Mouse (Mus musculus): ENCODE data around the gene Tanc2. TPM values are rescaled to one million over a fixed set of nuclear protein-coding genes. Genes with fewer than 3 reads are reported as not detected.

The Tanc2 gene
- total and polyA plus RNA-seq, 2 experiments from 2014 or later, result 37.3 to 136 TPM

- no peaks in the 10 kb centered on the region for H3K4me1 ChIP-seq (ENCODE audit: insufficient read depth, low read length)
- WGBS, result 69% methylated on average over 4 of the region's 4 CpGs
- no peak for TF ChIP-seq CTCF (IDR thresholded peaks at IDR 0.05)
- ATAC-seq (ENCODE audit: low FRiP score) (no peak), DNase-seq (ENCODE audit: low spot score) (no peak)
- no peak overlapping the region for H3K4me3 ChIP-seq (ENCODE audit: low read depth, low read length)
- H3K4me2 ChIP-seq (ENCODE audit: low read depth, low read length, poor library complexity, severe bottlenecking), result no peak overlapping the region
- H3K9me3 ChIP-seq (ENCODE audit: low read length), result no peaks in the 10 kb centered on the region
- no peaks in the 10 kb centered on the region for H3K36me3 ChIP-seq (ENCODE audit: insufficient read depth, low read length)
- no peak overlapping the region for H3K9ac ChIP-seq (replicated peaks; ENCODE audit: low read length, poor library complexity, severe bottlenecking)
- H3K27me3 ChIP-seq (ENCODE audit: insufficient read depth, low read length), result no peaks in the 10 kb centered on the region
- no peak overlapping the region for H3K27ac ChIP-seq (ENCODE audit: low read depth, low read length)
These were observed 65.5 kb downstream of the Tanc2 start for GRCm38 (mm10) chr11:105655335-105655734.

GRCm38 (mm10) chr11:105667879-105668278 lies 78.1 kb downstream of the Tanc2 start:
- no peaks in the 10 kb centered on the region for H3K4me1 ChIP-seq (ENCODE audit: insufficient read depth, low read length)
- no peaks in the 10 kb centered on the region for H3K27me3 ChIP-seq (ENCODE audit: insufficient read depth, low read length)
- no peak for TF ChIP-seq CTCF (IDR thresholded peaks at IDR 0.05)

GRCm38 (mm10) chr11:105678996-105679395 lies 89.2 kb downstream of the Tanc2 start:
- Histone ChIP-seq H3K4me2 (ENCODE audit: low read depth, low read length, poor library complexity, severe bottlenecking) (no peak overlapping the region), H3K27me3 (ENCODE audit: insufficient read depth, low read length) (no peaks in the 10 kb centered on the region), H3K4me1 (ENCODE audit: insufficient read depth, low read length) (no peaks in the 10 kb centered on the region), H3K4me3 (ENCODE audit: low read depth, low read length) (no peak overlapping the region), H3K9me3 (ENCODE audit: low read length) (no peaks in the 10 kb centered on the region), H3K36me3 (ENCODE audit: insufficient read depth, low read length) (no peaks in the 10 kb centered on the region), H3K27ac (ENCODE audit: low read depth, low read length) (no peak overlapping the region), H3K9ac (replicated peaks; ENCODE audit: low read length, poor library complexity, severe bottlenecking) (no peak overlapping the region)
- WGBS, result 77% methylated on average over 1 of the region's 1 CpGs
- DNase-seq (ENCODE audit: low spot score) (no peak), ATAC-seq (ENCODE audit: low FRiP score) (no peak)
- TF ChIP-seq CTCF (IDR thresholded peaks at IDR 0.05), result no peak

More at GRCm38 (mm10) chr11:105667879-105668278, 78.1 kb downstream of the Tanc2 start:
- DNase-seq (ENCODE audit: low spot score), result no peak
- Histone ChIP-seq H3K36me3 (ENCODE audit: insufficient read depth, low read length) (no peaks in the 10 kb centered on the region), H3K9ac (replicated peaks; ENCODE audit: low read length, poor library complexity, severe bottlenecking) (no peak overlapping the region), H3K27ac (ENCODE audit: low read depth, low read length) (no peak overlapping the region), H3K4me3 (ENCODE audit: low read depth, low read length) (no peak overlapping the region), H3K9me3 (ENCODE audit: low read length) (no peaks in the 10 kb centered on the region), H3K4me2 (ENCODE audit: low read depth, low read length, poor library complexity, severe bottlenecking) (no peak overlapping the region)
- no peak for ATAC-seq (ENCODE audit: low FRiP score)
- WGBS, result 96% methylated on average over 1 of the region's 1 CpGs

GRCm38 (mm10) chr11:105684747-105685146 lies 95.0 kb downstream of the Tanc2 start:
- no peak for DNase-seq (ENCODE audit: low spot score)
- H3K9ac ChIP-seq (replicated peaks; ENCODE audit: low read length, poor library complexity, severe bottlenecking), result no peak overlapping the region

GRCm38 (mm10) chr11:105700528-105700927 lies 110.7 kb downstream of the Tanc2 start:
- H3K9ac ChIP-seq (replicated peaks; ENCODE audit: low read length, poor library complexity, severe bottlenecking), result no peak overlapping the region
- no peak overlapping the region for H3K27ac ChIP-seq (ENCODE audit: low read depth, low read length)
- H3K4me2 ChIP-seq (ENCODE audit: low read depth, low read length, poor library complexity, severe bottlenecking), result no peak overlapping the region
- no peaks in the 10 kb centered on the region for H3K27me3 ChIP-seq (ENCODE audit: insufficient read depth, low read length)
- TF ChIP-seq CTCF (IDR thresholded peaks at IDR 0.05), result no peak
- DNase-seq (ENCODE audit: low spot score) (no peak), ATAC-seq (ENCODE audit: low FRiP score) (no peak)
- H3K9me3 ChIP-seq (ENCODE audit: low read length), result no peaks in the 10 kb centered on the region
- H3K4me3 ChIP-seq (ENCODE audit: low read depth, low read length), result no peak overlapping the region
- H3K4me1 ChIP-seq (ENCODE audit: insufficient read depth, low read length), result no peaks in the 10 kb centered on the region
- H3K36me3 ChIP-seq (ENCODE audit: insufficient read depth, low read length), result no peaks in the 10 kb centered on the region
- WGBS, result 79% methylated on average over 3 of the region's 3 CpGs

More at GRCm38 (mm10) chr11:105684747-105685146, 95.0 kb downstream of the Tanc2 start:
- H3K9me3 ChIP-seq (ENCODE audit: low read length), result no peaks in the 10 kb centered on the region
- no peaks in the 10 kb centered on the region for H3K27me3 ChIP-seq (ENCODE audit: insufficient read depth, low read length)
- H3K36me3 ChIP-seq (ENCODE audit: insufficient read depth, low read length), result no peaks in the 10 kb centered on the region
- H3K4me2 ChIP-seq (ENCODE audit: low read depth, low read length, poor library complexity, severe bottlenecking), result no peak overlapping the region
- H3K4me1 ChIP-seq (ENCODE audit: insufficient read depth, low read length), result no peaks in the 10 kb centered on the region
- H3K27ac ChIP-seq (ENCODE audit: low read depth, low read length), result no peak overlapping the region
- peak; percentile 19; the same call in 1 of the 2 replicates for TF ChIP-seq CTCF (IDR thresholded peaks at IDR 0.05)
- no peak for ATAC-seq (ENCODE audit: low FRiP score)
- no peak overlapping the region for H3K4me3 ChIP-seq (ENCODE audit: low read depth, low read length)

GRCm38 (mm10) chr11:105719660-105720059 lies 129.9 kb downstream of the Tanc2 start:
- Histone ChIP-seq H3K27me3 (ENCODE audit: insufficient read depth, low read length) (no peaks in the 10 kb centered on the region), H3K36me3 (ENCODE audit: insufficient read depth, low read length) (no peaks in the 10 kb centered on the region), H3K27ac (ENCODE audit: low read depth, low read length) (no peak overlapping the region), H3K4me1 (ENCODE audit: insufficient read depth, low read length) (no peaks in the 10 kb centered on the region), H3K9ac (replicated peaks; ENCODE audit: low read length, poor library complexity, severe bottlenecking) (no peak overlapping the region), H3K4me2 (ENCODE audit: low read depth, low read length, poor library complexity, severe bottlenecking) (no peak overlapping the region), H3K4me3 (ENCODE audit: low read depth, low read length) (no peak overlapping the region), H3K9me3 (ENCODE audit: low read length) (no peaks in the 10 kb centered on the region)
- WGBS, result 65% methylated on average over 1 of the region's 1 CpGs
- no peak for TF ChIP-seq CTCF (IDR thresholded peaks at IDR 0.05)
- DNase-seq (ENCODE audit: low spot score), result no peak
- no peak for ATAC-seq (ENCODE audit: low FRiP score)
